Mouse (Mus musculus): ENCODE measurements around the gene Asic2.
"Not testable (repeated sequence)": the region's sequence is repeated elsewhere in the genome, so short reads cannot be mapped to it uniquely, and the experiment has no call there.

The Asic2 gene

GRCm38 (mm10) chr11:81331977-81332376 lies 636.3 kb downstream of the Asic2 start:
- no peak for DNase-seq (ENCODE audit: low spot score in 2 of 2)

- DNase-seq (ENCODE audit: low spot score in 2 of 2), result no peak
Measured at GRCm38 (mm10) chr11:81330982-81331381, 637.3 kb downstream of the Asic2 start.

GRCm38 (mm10) chr11:81328088-81328487 lies 640.2 kb downstream of the Asic2 start:
- no peak for DNase-seq (ENCODE audit: low spot score in 2 of 2)

- DNase-seq (ENCODE audit: low spot score in 2 of 2), result no peak
Measured at GRCm38 (mm10) chr11:81323146-81323545, 645.1 kb downstream of the Asic2 start.

GRCm38 (mm10) chr11:81322466-81322865 lies 645.8 kb downstream of the Asic2 start:
- no peak for DNase-seq (ENCODE audit: low spot score in 2 of 2)

- no peak for DNase-seq (ENCODE audit: low spot score in 2 of 2)
Measured at GRCm38 (mm10) chr11:81290041-81290440, 678.2 kb downstream of the Asic2 start.

GRCm38 (mm10) chr11:81283185-81283584 lies 685.1 kb downstream of the Asic2 start:
- DNase-seq (ENCODE audit: low spot score in 2 of 2), result no peak

GRCm38 (mm10) chr11:81280070-81280469 lies 688.2 kb downstream of the Asic2 start:
- DNase-seq (ENCODE audit: low spot score in 2 of 2), result no peak

- no peak for DNase-seq (ENCODE audit: low spot score in 2 of 2)
Measured at GRCm38 (mm10) chr11:81277406-81277805, 690.9 kb downstream of the Asic2 start.

GRCm38 (mm10) chr11:81272677-81273418 lies 695.4 kb downstream of the Asic2 start:
- no peak for DNase-seq (ENCODE audit: low spot score in 2 of 2)

GRCm38 (mm10) chr11:81271422-81271821 lies 696.8 kb downstream of the Asic2 start:
- DNase-seq (ENCODE audit: low spot score in 2 of 2), result no peak

- DNase-seq (ENCODE audit: low spot score in 2 of 2), result no peak
Measured at GRCm38 (mm10) chr11:81270518-81270917, 697.7 kb downstream of the Asic2 start.

- no peak for DNase-seq (ENCODE audit: low spot score in 2 of 2)
Measured at GRCm38 (mm10) chr11:81263757-81264156, 704.5 kb downstream of the Asic2 start.

- DNase-seq (ENCODE audit: low spot score in 2 of 2), result no peak
Measured at GRCm38 (mm10) chr11:81263193-81263592, 705.1 kb downstream of the Asic2 start.

GRCm38 (mm10) chr11:81261259-81261658 lies 707.0 kb downstream of the Asic2 start:
- DNase-seq (ENCODE audit: low spot score in 2 of 2), result no peak

GRCm38 (mm10) chr11:81241183-81241582 lies 727.1 kb downstream of the Asic2 start:
- not testable (repeated sequence) for DNase-seq (ENCODE audit: low spot score in 2 of 2)

- no peak for DNase-seq (ENCODE audit: low spot score in 2 of 2)
Measured at GRCm38 (mm10) chr11:81239966-81240681, 728.1 kb downstream of the Asic2 start.

GRCm38 (mm10) chr11:81239091-81239490 lies 729.2 kb downstream of the Asic2 start:
- DNase-seq (ENCODE audit: low spot score in 2 of 2), result no peak

- no peak for DNase-seq (ENCODE audit: low spot score in 2 of 2)
Measured at GRCm38 (mm10) chr11:81236070-81236469, 732.2 kb downstream of the Asic2 start.

- no peak for DNase-seq (ENCODE audit: low spot score in 2 of 2)
Measured at GRCm38 (mm10) chr11:81223361-81223760, 744.9 kb downstream of the Asic2 start.

- no peak for DNase-seq (ENCODE audit: low spot score in 2 of 2)
Measured at GRCm38 (mm10) chr11:81220786-81221185, 747.5 kb downstream of the Asic2 start.

GRCm38 (mm10) chr11:81205471-81205870 lies 762.8 kb downstream of the Asic2 start:
- no peak for DNase-seq (ENCODE audit: low spot score in 2 of 2)

GRCm38 (mm10) chr11:81202578-81202977 lies 765.7 kb downstream of the Asic2 start:
- DNase-seq (ENCODE audit: low spot score in 2 of 2), result no peak

Data from natural killer cell, adult 2 months (primary cell).